Mouse (Mus musculus) megakaryocyte, embryonic 14.5 days (primary cell): ENCODE measurements around the gene Tnpo1.

Experiments used
- FLI1 ChIP-seq: IDR thresholded peaks from 2 replicates; pipeline ENCODE4 v1.6.1; 2012; ENCODE audit warnings: low read length, inconsistent platforms, mixed read lengths
- GATA1 ChIP-seq: IDR thresholded peaks from 3 replicates; pipeline ENCODE4 v1.6.1; 2012; ENCODE audit warnings: mixed read lengths, low read length, inconsistent platforms, borderline replicate concordance

DNA sequence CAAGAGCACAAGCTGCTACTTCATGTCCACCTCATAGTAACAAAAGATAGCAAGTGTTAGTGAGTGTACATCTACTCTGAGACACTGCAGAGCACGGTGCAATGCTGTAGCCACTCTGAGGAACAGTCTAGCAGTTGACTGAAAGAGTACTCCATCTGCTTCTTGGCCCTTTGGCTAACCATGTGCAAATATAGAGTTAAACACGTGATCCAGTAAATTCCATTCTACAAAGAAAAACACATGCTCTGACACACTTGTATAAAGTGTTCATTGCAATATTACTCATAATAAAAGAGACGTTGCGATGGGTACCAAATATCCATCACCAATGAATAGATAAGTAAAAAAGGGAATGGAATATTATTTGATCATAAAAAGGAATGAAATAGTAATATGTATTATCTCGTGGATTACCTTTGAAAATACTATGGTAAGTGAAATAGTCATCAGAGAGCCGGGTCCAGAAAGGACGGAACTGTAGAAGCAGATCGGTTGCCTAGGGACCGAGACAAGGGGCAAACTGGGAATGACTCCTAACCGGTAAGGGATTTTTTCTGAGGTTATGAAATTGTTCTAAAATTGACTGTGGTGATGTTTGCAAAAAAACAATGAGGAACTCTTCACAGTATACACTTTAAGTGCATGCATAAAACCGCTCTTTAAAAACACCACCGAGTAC lies 112.4 kb downstream of the Tnpo1 start:
- TF ChIP-seq GATA1 (no peak), FLI1 (no peak)
